Mouse (Mus musculus) c-Kit-positive CD71-negative TER-119-negative erythroid progenitor cells, embryonic 14.5 days (primary cell): ENCODE measurements at regions not wholly inside any gene's neighbourhood (a gene's known extent, or its start where the extent isn't known, plus 50 kb on each side); places are given as distances from the start of the nearest gene placed in this dataset.
"Not testable (repeated sequence)": the region's sequence is repeated elsewhere in the genome, so short reads cannot be mapped to it uniquely, and the experiment has no call there.

ENCODE experiments used
- DNase-seq: peaks from one replicate; pipeline ENCODE4 v3.0.0-alpha.2; 2013; ENCODE audit warnings: low read depth

GRCm38 (mm10) chr11:12589757-12590373, 125.1 kb upstream of the Cobl start:
- no peak for DNase-seq

- not testable (repeated sequence) for DNase-seq
Observed at GRCm38 (mm10) chr11:12584851-12585680, 120.3 kb upstream of the Cobl start.

- DNase-seq, result no peak
Observed at GRCm38 (mm10) chr11:12578999-12579576, 114.3 kb upstream of the Cobl start.

GRCm38 (mm10) chr11:12559663-12560062, 94.9 kb upstream of the Cobl start:
- no peak for DNase-seq

- peak; percentile 20 for DNase-seq
Observed at GRCm38 (mm10) chr11:12558995-12559633, 94.4 kb upstream of the Cobl start.

GRCm38 (mm10) chr11:12558176-12558575, 93.4 kb upstream of the Cobl start:
- DNase-seq, result no peak

- DNase-seq, result no peak
Observed at GRCm38 (mm10) chr11:12545771-12546170, 81.0 kb upstream of the Cobl start.

- no peak for DNase-seq
Observed at GRCm38 (mm10) chr11:12543042-12543441, 78.3 kb upstream of the Cobl start.

GRCm38 (mm10) chr11:12540333-12540870, 75.6 kb upstream of the Cobl start:
- no peak for DNase-seq

- DNase-seq, result no peak
Observed at GRCm38 (mm10) chr11:12535063-12535462, 70.3 kb upstream of the Cobl start.

- no peak for DNase-seq
Observed at GRCm38 (mm10) chr11:12532288-12532687, 67.5 kb upstream of the Cobl start.

GRCm38 (mm10) chr11:12522063-12522462, 57.3 kb upstream of the Cobl start:
- not testable (repeated sequence) for DNase-seq

GRCm38 (mm10) chr11:12521286-12521685, 56.5 kb upstream of the Cobl start:
- DNase-seq, result no peak

GRCm38 (mm10) chr11:12516374-12516773, 51.6 kb upstream of the Cobl start:
- DNase-seq, result no peak
